Mouse (Mus musculus) myocyte (in vitro differentiated cells): ENCODE measurements at regions not wholly inside any gene's neighbourhood (a gene's known extent, or its start where the extent isn't known, plus 50 kb on each side); places are given as distances from the start of the nearest gene placed in this dataset.
A peak's percentile ranks its signal among the peaks of the same experiment; 100 is the strongest.

ENCODE experiments used
- H3K27me3 ChIP-seq: one replicate; pipeline ENCODE4 v1.6.1; 2011; ENCODE audit not compliant: control insufficient read depth, insufficient read depth, insufficient read length
- H3K36me3 ChIP-seq: one replicate; pipeline ENCODE4 v1.6.1; 2011; ENCODE audit not compliant: control insufficient read depth, insufficient read depth
- H3K4me2 ChIP-seq: one replicate; pipeline ENCODE4 v1.6.1; 2011; ENCODE audit warnings: low read depth, control low read depth
- H3K4me3 ChIP-seq: one replicate; pipeline ENCODE4 v1.5.1; 2011; ENCODE audit warnings: mild to moderate bottlenecking, control low read depth, moderate library complexity
- H3K79me2 ChIP-seq: one replicate; pipeline ENCODE4 v1.6.1; 2011; ENCODE audit not compliant: control insufficient read depth, insufficient read depth
- H3ac ChIP-seq: one replicate; pipeline ENCODE4 v1.6.1; 2011; ENCODE audit not compliant: control insufficient read depth, insufficient read length
- CEBPB ChIP-seq: IDR thresholded peaks from 2 replicates; pipeline ENCODE4 v1.6.1; 2011; ENCODE audit warnings: mild to moderate bottlenecking, moderate library complexity; ENCODE audit not compliant: poor library complexity, insufficient read depth, severe bottlenecking
- E2F4 ChIP-seq: IDR thresholded peaks from one replicate; pipeline ENCODE4 v1.6.1; 2011; ENCODE audit warnings: mild to moderate bottlenecking, control low read depth, moderate library complexity; ENCODE audit not compliant: insufficient read depth
- MAX ChIP-seq: IDR thresholded peaks from one replicate; pipeline ENCODE4 v1.6.1; 2011; ENCODE audit warnings: low read depth, mild to moderate bottlenecking, control low read depth
- MYOD1 ChIP-seq, 3 experiments: IDR thresholded peaks; one replicate each; pipeline ENCODE4 v1.6.1; 2011; ENCODE audit warnings: control low read depth in 2 of 3, low read depth in 2 of 3, mild to moderate bottlenecking in 2 of 3, moderate library complexity in 1 of 3; ENCODE audit not compliant: insufficient read length in 2 of 3, control insufficient read depth in 1 of 3
- MYOG ChIP-seq, 3 experiments: IDR thresholded peaks; one replicate each; pipeline ENCODE4 v1.6.1; 2011; ENCODE audit warnings: control low read depth in 2 of 3, low read depth in 2 of 3, mild to moderate bottlenecking in 2 of 3; ENCODE audit not compliant: insufficient read length in 2 of 3, control insufficient read depth in 1 of 3, insufficient read depth in 1 of 3
- POLR2A ChIP-seq: IDR thresholded peaks from one replicate; pipeline ENCODE4 v1.6.1; 2011; ENCODE audit warnings: low read depth, mild to moderate bottlenecking, control low read depth, moderate library complexity; ENCODE audit not compliant: insufficient read length
- POLR2AphosphoS2 ChIP-seq: IDR thresholded peaks from one replicate; pipeline ENCODE4 v1.6.1; 2011; ENCODE audit warnings: low read depth, control low read depth; ENCODE audit not compliant: insufficient read length
- REST ChIP-seq: IDR thresholded peaks from one replicate; pipeline ENCODE4 v1.6.1; 2011; ENCODE audit warnings: mild to moderate bottlenecking, control low read depth, moderate library complexity; ENCODE audit not compliant: insufficient read depth, insufficient read length
- SRF ChIP-seq: IDR thresholded peaks from one replicate; pipeline ENCODE4 v1.6.1; 2011; ENCODE audit warnings: low read depth; ENCODE audit not compliant: control insufficient read depth, insufficient read length
- TCF12 ChIP-seq: IDR thresholded peaks from one replicate; pipeline ENCODE4 v1.6.1; 2011; ENCODE audit warnings: mild to moderate bottlenecking, control low read depth; ENCODE audit not compliant: poor library complexity, insufficient read depth, severe bottlenecking
- TCF3 ChIP-seq: IDR thresholded peaks from one replicate; pipeline ENCODE4 v1.6.1; 2011; ENCODE audit warnings: low read depth, control low read depth; ENCODE audit not compliant: insufficient read length
- USF1 ChIP-seq: IDR thresholded peaks from one replicate; pipeline ENCODE4 v1.6.1; 2011; ENCODE audit warnings: low read depth, mild to moderate bottlenecking, control low read depth, moderate library complexity

- no peak overlapping the region for H3K4me2 ChIP-seq
- H3K27me3 ChIP-seq = no peaks in the 10 kb centered on the region
- H3K36me3 ChIP-seq = no peaks in the 10 kb centered on the region
- H3K79me2 ChIP-seq = no peaks in the 10 kb centered on the region
- H3ac ChIP-seq = no peak overlapping the region
- TF ChIP-seq MYOG (IDR thresholded peaks at IDR 0.05; ENCODE audit: control insufficient read depth in 1 of 3, insufficient read depth in 1 of 3, insufficient read length in 2 of 3, low read depth in 2 of 3) = no peak
- no peak for TF ChIP-seq MYOD1 (IDR thresholded peaks at IDR 0.05; ENCODE audit: control insufficient read depth in 1 of 3, insufficient read length in 2 of 3, low read depth in 2 of 3)
- no peak for TF ChIP-seq USF1
- TF ChIP-seq REST = no peak
- TF ChIP-seq TCF3 = no peak
- TF ChIP-seq TCF12 = no peak
- TF ChIP-seq MAX = no peak
- no peak for TF ChIP-seq POLR2AphosphoS2
- no peak for TF ChIP-seq E2F4
- TF ChIP-seq CEBPB = no peak
- TF ChIP-seq SRF = no peak
- TF ChIP-seq POLR2A = no peak
- no peak overlapping the region for H3K4me3 ChIP-seq
Measured at GRCm38 (mm10) chr3:61428713-61429112, 63.0 kb upstream of the B430305J03Rik start.

GRCm38 (mm10) chr3:61423945-61424344 is 58.2 kb upstream of the B430305J03Rik start:
- Histone ChIP-seq H3K79me2 (no peaks in the 10 kb centered on the region), H3K36me3 (no peaks in the 10 kb centered on the region), H3K27me3 (no peaks in the 10 kb centered on the region), H3ac (no peak overlapping the region), H3K4me3 (no peak overlapping the region), H3K4me2 (no peak overlapping the region)
- TF ChIP-seq USF1 = no peak
- TF ChIP-seq TCF3 = no peak
- TF ChIP-seq POLR2A = no peak
- no peak for TF ChIP-seq MAX
- no peak for TF ChIP-seq E2F4
- no peak for TF ChIP-seq TCF12
- TF ChIP-seq SRF = no peak
- TF ChIP-seq REST = no peak
- no peak for TF ChIP-seq CEBPB
- no peak for TF ChIP-seq MYOD1 (IDR thresholded peaks at IDR 0.05; ENCODE audit: control insufficient read depth in 1 of 3, insufficient read length in 2 of 3, low read depth in 2 of 3)
- TF ChIP-seq POLR2AphosphoS2 = no peak
- TF ChIP-seq MYOG (IDR thresholded peaks at IDR 0.05; ENCODE audit: control insufficient read depth in 1 of 3, insufficient read depth in 1 of 3, insufficient read length in 2 of 3, low read depth in 2 of 3) = no peak

- Histone ChIP-seq H3K27me3 (no peaks in the 10 kb centered on the region), H3ac (no peak overlapping the region), H3K79me2 (no peaks in the 10 kb centered on the region), H3K4me3 (no peak overlapping the region), H3K36me3 (no peaks in the 10 kb centered on the region), H3K4me2 (peak overlapping the region; percentile 27)
- TF ChIP-seq MYOG (IDR thresholded peaks at IDR 0.05; ENCODE audit: control insufficient read depth in 1 of 3, insufficient read depth in 1 of 3, insufficient read length in 2 of 3, low read depth in 2 of 3) (no peak), TCF3 (no peak), POLR2AphosphoS2 (no peak), POLR2A (no peak), MYOD1 (IDR thresholded peaks at IDR 0.05; ENCODE audit: control insufficient read depth in 1 of 3, insufficient read length in 2 of 3, low read depth in 2 of 3) (no peak), CEBPB (no peak), SRF (no peak), MAX (no peak), E2F4 (no peak), REST (no peak), TCF12 (no peak), USF1 (no peak)
Measured at GRCm38 (mm10) chr3:61419706-61420105, 54.0 kb upstream of the B430305J03Rik start.

- H3K36me3 ChIP-seq = no peaks in the 10 kb centered on the region
- H3K4me3 ChIP-seq = no peak overlapping the region
- H3K27me3 ChIP-seq = no peaks in the 10 kb centered on the region
- H3K4me2 ChIP-seq = no peak overlapping the region
- no peaks in the 10 kb centered on the region for H3K79me2 ChIP-seq
- TF ChIP-seq CEBPB = no peak
- no peak for TF ChIP-seq POLR2AphosphoS2
- TF ChIP-seq TCF3 = no peak
- no peak for TF ChIP-seq E2F4
- no peak for TF ChIP-seq POLR2A
- TF ChIP-seq MYOG (IDR thresholded peaks at IDR 0.05; ENCODE audit: control insufficient read depth in 1 of 3, insufficient read depth in 1 of 3, insufficient read length in 2 of 3, low read depth in 2 of 3) = no peak
- no peak for TF ChIP-seq USF1
- no peak for TF ChIP-seq TCF12
- no peak for TF ChIP-seq SRF
- TF ChIP-seq MAX = no peak
- no peak for TF ChIP-seq REST
- TF ChIP-seq MYOD1 (IDR thresholded peaks at IDR 0.05; ENCODE audit: control insufficient read depth in 1 of 3, insufficient read length in 2 of 3, low read depth in 2 of 3) = no peak
- H3ac ChIP-seq = no peak overlapping the region
Measured at GRCm38 (mm10) chr3:61418096-61418495, 52.3 kb upstream of the B430305J03Rik start.
